Mouse (Mus musculus) CH12.LX (cell line): ENCODE measurements at regions not wholly inside any gene's neighbourhood (a gene's known extent, or its start where the extent isn't known, plus 50 kb on each side); places are given as distances from the start of the nearest gene placed in this dataset.

Experiments used
- DNase-seq: peaks from one replicate; pipeline ENCODE4 v3.0.0-alpha.2; 2013; ENCODE audit errors: extremely low read depth
- H3K27ac ChIP-seq: 2 replicates; pipeline ENCODE4 v1.5.1; 2012; ENCODE audit warnings: low read depth, mild to moderate bottlenecking, control low read depth, moderate library complexity; ENCODE audit not compliant: insufficient read depth
- H3K27me3 ChIP-seq: replicated peaks from 2 replicates; pipeline ENCODE3; 2012; ENCODE audit warnings: inconsistent platforms
- H3K36me3 ChIP-seq, 2 experiments: replicated peaks in 1 of 2; 2 replicates each; pipeline versions ENCODE3 to v1.6.1; 2012; ENCODE audit warnings: inconsistent platforms in 1 of 2, low read length in 1 of 2, mild to moderate bottlenecking in 1 of 2, mixed read lengths in 1 of 2, moderate library complexity in 1 of 2; ENCODE audit not compliant: control insufficient read depth in 1 of 2, insufficient read depth in 1 of 2
- H3K4me1 ChIP-seq, 2 experiments: 2 replicates each; pipeline ENCODE4 v1.6.1; 2012; ENCODE audit warnings: inconsistent platforms in 1 of 2, moderate library complexity in 1 of 2; ENCODE audit not compliant: insufficient read depth in 2 of 2, control insufficient read depth in 1 of 2
- H3K4me2 ChIP-seq: 2 replicates; pipeline ENCODE4 v1.6.1; 2012; ENCODE audit warnings: low read depth, mild to moderate bottlenecking, control low read depth; ENCODE audit not compliant: poor library complexity, insufficient read depth, severe bottlenecking
- H3K4me3 ChIP-seq, 3 experiments: fragments of 150-350 bp in 1 of 3; sonication (generic) in 1 of 3; replicated peaks in 1 of 3; 2 replicates each; pipeline versions ENCODE3 to v1.5.1; 2011 to 2012; ENCODE audit warnings: low read depth in 2 of 3, low read length in 2 of 3, mild to moderate bottlenecking in 2 of 3, moderate library complexity in 2 of 3, control low read depth in 1 of 3, improper control_type of control experiment in 1 of 3, inconsistent platforms in 1 of 3, mixed read lengths in 1 of 3; ENCODE audit not compliant: poor library complexity in 1 of 3
- H3K79me2 ChIP-seq: replicated peaks from 2 replicates; pipeline ENCODE4 v1.6.1; 2012; ENCODE audit warnings: mild to moderate bottlenecking, moderate library complexity; ENCODE audit not compliant: control insufficient read depth, poor library complexity, insufficient read depth, severe bottlenecking; ENCODE audit errors: extremely low read depth
- H3K9ac ChIP-seq: 2 replicates; pipeline ENCODE4 v1.6.1; 2012; ENCODE audit warnings: low read depth, mild to moderate bottlenecking, control low read depth, moderate library complexity; ENCODE audit not compliant: insufficient read depth
- H3K9me3 ChIP-seq: replicated peaks from 2 replicates; pipeline ENCODE3; 2012; ENCODE audit warnings: low read length, inconsistent platforms, mixed read lengths
- CHD1 ChIP-seq: IDR thresholded peaks from 2 replicates; pipeline ENCODE4 v1.6.1; 2012; ENCODE audit warnings: low read depth, low read length, improper control_type of control experiment, inconsistent platforms
- CTCF ChIP-seq, 2 experiments: IDR thresholded peaks in 1 of 2; conservative IDR thresholded peaks in 1 of 2; 2 replicates each; pipeline ENCODE4 v1.5.1; 2011 to 2012; ENCODE audit warnings: low read depth in 2 of 2, low read length in 2 of 2, improper control_type of control experiment in 1 of 2, inconsistent platforms in 1 of 2, mild to moderate bottlenecking in 1 of 2, moderate library complexity in 1 of 2
- E2F4 ChIP-seq: IDR thresholded peaks from 2 replicates; pipeline ENCODE4 v1.6.1; 2011; ENCODE audit warnings: low read depth, low read length, improper control_type of control experiment; ENCODE audit not compliant: insufficient replicate concordance
- ELF1 ChIP-seq: IDR thresholded peaks from 2 replicates; pipeline ENCODE4 v1.6.1; 2014; ENCODE audit warnings: low read depth, mild to moderate bottlenecking, inconsistent platforms, low read length, improper control_type of control experiment
- EP300 ChIP-seq: IDR thresholded peaks from 2 replicates; pipeline ENCODE4 v1.6.1; 2011; ENCODE audit warnings: low read length, improper control_type of control experiment
- ETS1 ChIP-seq: conservative IDR thresholded peaks from 2 replicates; pipeline ENCODE4 v1.6.1; 2012; ENCODE audit warnings: low read depth, mild to moderate bottlenecking, inconsistent platforms, low read length, improper control_type of control experiment, moderate library complexity
- GABPA ChIP-seq: IDR thresholded peaks from 2 replicates; pipeline ENCODE4 v1.6.1; 2012; ENCODE audit warnings: low read depth, low read length, improper control_type of control experiment, inconsistent platforms; ENCODE audit not compliant: insufficient replicate concordance
- HCFC1 ChIP-seq: IDR thresholded peaks from 2 replicates; pipeline ENCODE4 v1.6.1; 2012; ENCODE audit warnings: low read depth, mild to moderate bottlenecking, inconsistent platforms, low read length, improper control_type of control experiment
- IRF4 ChIP-seq: IDR thresholded peaks from 2 replicates; pipeline ENCODE4 v1.6.1; 2014; ENCODE audit warnings: low read depth, mild to moderate bottlenecking, inconsistent platforms, low read length, improper control_type of control experiment
- KAT2A ChIP-seq: IDR thresholded peaks from 2 replicates; pipeline ENCODE4 v1.6.1; 2012; ENCODE audit warnings: low read length, improper control_type of control experiment, inconsistent platforms; ENCODE audit not compliant: insufficient replicate concordance
- MAFK ChIP-seq: IDR thresholded peaks from 2 replicates; pipeline ENCODE4 v1.6.1; 2011; ENCODE audit warnings: low read length, improper control_type of control experiment; ENCODE audit not compliant: insufficient replicate concordance
- NRF1 ChIP-seq: IDR thresholded peaks from 2 replicates; pipeline ENCODE4 v1.6.1; 2014; ENCODE audit warnings: low read depth, mild to moderate bottlenecking, inconsistent platforms, low read length, improper control_type of control experiment, moderate library complexity
- PAX5 ChIP-seq: IDR thresholded peaks from 2 replicates; pipeline ENCODE4 v1.6.1; 2012; ENCODE audit warnings: low read length, inconsistent platforms, mixed read lengths
- POLR2A ChIP-seq: IDR thresholded peaks from 2 replicates; pipeline ENCODE4 v1.6.1; 2011; ENCODE audit warnings: low read depth, mild to moderate bottlenecking, improper control_type of control experiment, low read length
- RAD21 ChIP-seq: IDR thresholded peaks from 2 replicates; pipeline ENCODE4 v1.6.1; 2011; ENCODE audit warnings: low read depth, mild to moderate bottlenecking, low read length, improper control_type of control experiment, moderate library complexity
- SIN3A ChIP-seq: IDR thresholded peaks from 2 replicates; pipeline ENCODE4 v1.6.1; 2012; ENCODE audit warnings: low read length, improper control_type of control experiment, inconsistent platforms
- SMC3 ChIP-seq: IDR thresholded peaks from 2 replicates; pipeline ENCODE4 v1.6.1; 2011; ENCODE audit warnings: low read depth, low read length, improper control_type of control experiment
- TBP ChIP-seq: conservative IDR thresholded peaks from 2 replicates; pipeline ENCODE4 v1.6.1; 2011; ENCODE audit warnings: low read depth, low read length, improper control_type of control experiment
- TCF12 ChIP-seq: IDR thresholded peaks from 2 replicates; pipeline ENCODE4 v1.6.1; 2014; ENCODE audit warnings: low read depth, mild to moderate bottlenecking, inconsistent platforms, low read length, improper control_type of control experiment
- UBTF ChIP-seq: IDR thresholded peaks from 2 replicates; pipeline ENCODE4 v1.6.1; 2012; ENCODE audit warnings: low read depth, mild to moderate bottlenecking, inconsistent platforms, low read length, improper control_type of control experiment, moderate library complexity
- ZC3H11A ChIP-seq: IDR thresholded peaks from 2 replicates; pipeline ENCODE4 v1.6.1; 2012; ENCODE audit warnings: low read depth, mild to moderate bottlenecking, inconsistent platforms, low read length, improper control_type of control experiment
- ZKSCAN1 ChIP-seq: IDR thresholded peaks from 2 replicates; pipeline ENCODE4 v1.6.1; 2012; ENCODE audit warnings: low read depth, inconsistent platforms, low read length, improper control_type of control experiment, borderline replicate concordance
- ZMIZ1 ChIP-seq: IDR thresholded peaks from 2 replicates; pipeline ENCODE4 v1.6.1; 2012; ENCODE audit warnings: low read depth, mild to moderate bottlenecking, inconsistent platforms, low read length, improper control_type of control experiment
- ZNF384 ChIP-seq: IDR thresholded peaks from 2 replicates; pipeline ENCODE4 v1.6.1; 2012; ENCODE audit warnings: low read depth, low read length, improper control_type of control experiment, inconsistent platforms
- dilution Hi-C: fragments of 300-500 bp; cut with MboI; formaldehyde crosslinking; loops from 2 replicates; pipeline ENCODE4 v1.14.3; 2020; ENCODE audit warnings: low sequenced_read_pairs; ENCODE audit not compliant: extremely low pct_unique_long_range_greater_than_20kb, extremely low pct_ligation_motif_present
- in situ Hi-C: fragments of 300-500 bp; cut with MboI; formaldehyde crosslinking; loops from 3 replicates; pipeline ENCODE4 v1.14.3; 2019; ENCODE audit warnings: low sequenced_read_pairs, low pct_ligation_motif_present, low pct_unique_long_range_greater_than_20kb, mixed read lengths

DNA sequence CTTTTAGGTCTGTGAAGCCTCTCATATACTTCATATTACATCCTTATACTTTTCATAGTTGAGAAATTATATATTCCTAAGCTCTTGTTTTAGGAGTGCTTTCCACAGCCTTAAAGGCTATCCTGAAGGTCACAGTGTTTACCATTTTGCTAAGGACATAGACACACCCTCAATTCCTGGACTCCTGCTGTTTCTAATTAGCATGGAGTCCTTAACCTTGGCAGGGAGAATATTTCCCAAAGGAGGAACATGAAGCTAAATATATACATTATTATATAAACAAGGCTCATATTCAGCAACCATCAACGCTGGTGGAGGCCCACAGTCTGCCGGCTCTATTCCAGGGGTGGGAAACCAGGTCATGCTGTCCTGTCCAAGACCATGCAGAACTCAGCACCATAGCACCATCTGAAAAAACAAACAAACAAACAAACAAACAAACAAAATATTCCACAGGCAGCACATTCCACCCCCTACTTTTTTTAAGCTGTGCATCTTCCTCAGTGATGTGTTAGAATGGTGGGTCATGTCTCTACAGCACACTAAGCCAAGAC lies 180.9 kb upstream of the Cxadr start:
- Histone ChIP-seq H3K27me3 (no peaks in the 10 kb centered on the region), H3K79me2 (no peaks in the 10 kb centered on the region), H3K9ac (no peak overlapping the region), H3K4me3 (no peak overlapping the region), H3K27ac (no peak overlapping the region), H3K36me3 (no peaks in the 10 kb centered on the region), H3K9me3 (peaks cover 29% of the 10 kb centered on the region), H3K4me2 (no peak overlapping the region), H3K4me1 (no peaks in the 10 kb centered on the region)
- in situ Hi-C loops = no loop called here
- dilution Hi-C loops = no loop called here
- DNase-seq = no peak
- TF ChIP-seq SIN3A (no peak), HCFC1 (no peak), E2F4 (no peak), IRF4 (no peak), NRF1 (no peak), POLR2A (no peak), UBTF (no peak), ZNF384 (no peak), PAX5 (no peak), KAT2A (no peak), ETS1 (no peak)

DNA sequence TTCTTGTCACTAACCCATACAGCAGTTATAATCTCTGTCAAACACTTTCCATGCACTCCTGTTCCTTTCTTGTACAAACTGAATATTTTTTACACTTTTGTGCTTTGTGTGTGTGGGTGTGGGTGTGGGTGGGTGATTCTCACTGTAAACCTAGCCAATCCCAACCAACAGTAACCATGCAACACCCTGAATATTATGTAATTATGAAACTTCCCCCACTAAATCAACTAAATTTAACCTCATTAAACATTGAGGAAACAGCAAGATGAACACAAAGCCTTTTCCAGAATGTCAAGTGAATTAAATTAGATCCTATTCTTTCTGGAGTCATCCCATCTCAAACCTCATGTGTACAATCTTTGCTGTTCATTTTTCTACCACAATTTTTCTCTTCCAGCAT lies 197.0 kb upstream of the Cxadr start:
- TF ChIP-seq ZC3H11A (no peak), ZKSCAN1 (no peak), GABPA (no peak), TCF12 (no peak), SIN3A (no peak), ZMIZ1 (no peak), MAFK (no peak), CHD1 (no peak), TBP (no peak), ELF1 (no peak), SMC3 (no peak), HCFC1 (no peak), RAD21 (no peak), CTCF (conservative IDR thresholded peaks at IDR 0.05 in 1 of 2, IDR thresholded peaks at IDR 0.05 in 1 of 2; ENCODE audit: low read depth in 2 of 2, low read length in 2 of 2) (no peak), ETS1 (no peak), EP300 (no peak), ZNF384 (no peak), PAX5 (no peak)
- TF ChIP-seq, all 38 proteins: peak for 0
- no peaks in the 10 kb centered on the region for H3K79me2 ChIP-seq
- no peaks in the 10 kb centered on the region for H3K4me1 ChIP-seq
- no peak overlapping the region for H3K4me2 ChIP-seq
- H3K9ac ChIP-seq = no peak overlapping the region
- H3K36me3 ChIP-seq = no peaks in the 10 kb centered on the region
- H3K27me3 ChIP-seq = no peaks in the 10 kb centered on the region
- H3K27ac ChIP-seq = no peak overlapping the region
- no peak for DNase-seq
- H3K4me3 ChIP-seq = no peak overlapping the region
- in situ Hi-C loops (no loop called here), dilution Hi-C loops (no loop called here)
- H3K9me3 ChIP-seq = peaks cover 14% of the 10 kb centered on the region
